Mouse (Mus musculus): ENCODE data around the gene Phlda1. TPM values are rescaled to one million over a fixed set of nuclear protein-coding genes. Genes with fewer than 3 reads are reported as not detected.
"Not testable (repeated sequence)": the region's sequence is repeated elsewhere in the genome, so short reads cannot be mapped to it uniquely, and the experiment has no call there.

Phlda1 gene
- total RNA-seq (2014; fragmentation: Nextera tagmentation) (0.26 and 1.9 TPM in 2 replicates), total RNA-seq (2017) (1.1 and 1.2 TPM in 2 replicates)

DNA sequence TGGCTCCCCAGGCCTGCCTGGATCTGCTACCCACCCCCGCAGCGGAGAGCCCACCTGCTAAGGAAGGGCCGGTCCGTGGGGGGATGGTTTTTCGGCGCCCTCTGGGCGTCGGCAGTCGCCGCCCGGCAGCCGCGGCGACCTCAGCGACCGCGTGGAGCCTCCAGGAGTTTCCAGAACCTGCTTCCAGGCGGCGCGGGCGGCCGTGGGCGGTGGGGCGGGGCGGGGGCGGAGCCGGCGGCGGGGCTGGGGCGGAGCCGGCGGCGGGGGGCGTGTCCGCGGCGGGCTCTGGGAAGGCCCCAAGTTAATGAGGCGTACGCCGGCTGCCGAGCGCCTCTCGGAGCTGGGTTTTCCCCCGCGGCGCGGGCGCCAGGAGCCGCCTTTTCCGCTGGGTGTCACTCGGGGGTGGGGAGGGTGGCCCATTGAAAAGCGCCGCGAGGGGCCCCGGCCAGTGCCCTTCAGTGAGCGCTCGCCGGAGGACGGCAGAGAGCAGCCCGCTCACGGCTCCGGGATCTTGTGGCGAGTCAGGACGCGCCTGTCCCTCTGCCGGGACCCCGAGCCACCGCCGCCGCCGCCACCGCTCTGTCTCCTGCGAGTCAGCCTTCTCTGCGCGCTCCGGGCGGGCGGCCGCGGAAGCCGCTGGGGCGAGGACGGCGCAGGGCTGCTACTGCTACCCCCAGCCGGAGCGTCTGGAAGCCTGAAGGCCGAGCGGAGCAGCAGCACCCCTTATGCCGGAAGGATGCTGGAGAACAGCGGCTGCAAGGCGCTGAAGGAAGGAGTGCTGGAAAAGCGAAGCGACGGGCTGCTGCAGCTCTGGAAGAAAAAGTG is at the start of gene Phlda1:
Phlda1 (plus strand) TSS at position 186 of the 825 bp plus-strand sequence.
- peak; percentile 69 for ATAC-seq (replicated peaks; ENCODE audit: poor library complexity, severe bottlenecking)

DNA sequence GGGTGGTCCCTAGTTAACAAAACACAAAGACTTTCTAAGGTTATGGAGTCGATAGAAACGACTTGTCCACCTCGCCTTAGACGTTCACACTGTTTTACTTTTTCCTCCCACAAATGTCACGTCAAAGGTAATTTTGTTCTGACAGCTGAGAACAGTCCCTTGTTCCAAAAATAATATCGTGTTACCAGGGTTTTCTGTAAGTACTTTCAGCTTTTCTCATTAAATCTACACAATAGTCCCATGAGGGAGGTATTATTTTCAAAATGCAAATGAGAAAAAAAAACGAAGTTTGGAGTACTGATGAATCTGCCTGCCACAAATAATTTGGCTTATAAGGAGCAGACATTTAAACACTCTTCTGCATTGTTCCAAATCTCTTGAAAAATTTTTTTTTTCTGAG is 48.0 kb upstream of the Phlda1 start:
- ATAC-seq (replicated peaks; ENCODE audit: poor library complexity, severe bottlenecking) = no peak

DNA sequence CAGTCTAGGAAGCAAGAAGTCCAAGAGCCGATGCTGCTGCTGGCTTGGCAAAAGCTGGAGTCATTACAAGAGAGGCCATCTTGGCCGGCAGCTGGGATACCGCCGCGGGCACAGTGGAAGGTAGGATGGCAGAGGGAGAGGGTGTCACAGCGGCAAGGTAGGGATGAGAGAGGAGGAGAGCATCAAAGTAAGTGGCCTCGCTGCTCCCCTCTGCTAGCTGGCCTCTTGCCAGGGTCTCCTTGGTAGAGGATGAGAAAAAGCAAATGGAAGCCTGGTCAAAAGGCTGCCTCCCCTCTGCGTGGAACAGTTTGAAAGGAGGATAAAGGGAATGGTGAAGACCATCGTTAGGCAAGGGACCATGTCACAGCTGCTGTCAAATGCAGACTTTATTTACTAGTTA is 47.0 kb upstream of the Phlda1 start:
- ATAC-seq (replicated peaks; ENCODE audit: poor library complexity, severe bottlenecking) = no peak

DNA sequence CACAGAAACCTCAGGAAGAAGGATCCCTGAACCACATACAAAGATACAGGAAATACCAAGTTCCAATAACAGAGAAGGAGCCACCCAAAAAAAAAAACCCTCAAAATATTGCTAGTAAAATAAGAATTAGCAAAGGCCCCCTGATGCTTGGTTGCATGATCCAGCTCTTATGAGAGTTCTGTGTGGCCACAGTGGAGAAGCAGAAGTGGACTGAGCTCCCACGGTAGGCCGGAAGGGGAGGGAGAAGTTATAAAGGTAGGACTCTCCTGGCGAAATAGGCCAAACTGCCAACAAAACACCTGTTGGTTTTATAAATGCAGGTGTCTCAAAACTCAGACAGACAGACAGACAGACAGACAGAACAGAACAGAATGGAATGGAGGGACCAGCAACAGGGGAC is 46.2 kb upstream of the Phlda1 start:
- ATAC-seq (replicated peaks; ENCODE audit: poor library complexity, severe bottlenecking) = peak; percentile 58

DNA sequence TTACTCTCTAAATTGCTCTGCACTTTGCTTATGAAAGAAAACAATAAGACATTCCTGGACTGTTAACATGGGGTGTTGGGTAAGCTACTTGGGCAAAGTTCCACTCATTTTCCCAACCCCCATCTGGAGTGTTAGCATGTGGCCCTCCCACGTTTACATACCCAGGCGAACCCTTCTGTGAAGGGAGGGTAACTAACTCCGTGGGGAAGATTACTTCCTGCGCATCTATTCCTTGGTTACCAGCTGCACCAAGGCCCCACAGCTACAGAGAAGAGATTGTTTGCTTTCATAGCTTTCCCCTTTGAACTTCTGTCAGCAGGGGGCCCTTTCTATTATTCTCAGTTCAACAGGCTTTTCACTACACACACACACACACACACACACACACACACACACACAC is 45.7 kb upstream of the Phlda1 start:
- ATAC-seq (replicated peaks; ENCODE audit: poor library complexity, severe bottlenecking) = 0 out of 2 replicates have a peak, but pooled peaks have one; percentile 14

DNA sequence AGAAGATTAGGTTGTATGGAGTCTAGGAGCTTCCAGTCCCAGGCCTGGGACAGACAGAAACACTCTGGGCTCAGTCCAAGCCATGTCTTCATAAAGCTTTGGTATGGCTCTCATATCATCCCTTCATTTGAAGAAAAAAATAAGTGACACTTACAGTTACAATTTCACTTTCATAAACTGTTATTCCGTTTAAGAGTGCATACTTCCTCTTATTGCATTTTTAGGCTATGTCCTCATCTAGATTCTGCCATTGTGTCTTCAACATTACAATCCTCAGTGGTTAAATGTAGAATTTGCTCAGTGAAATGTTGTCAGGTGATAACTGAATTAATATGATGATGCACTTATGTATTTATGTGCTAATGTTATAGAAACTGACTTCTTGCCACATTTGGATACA is 41.3 kb upstream of the Phlda1 start:
- ATAC-seq (replicated peaks; ENCODE audit: poor library complexity, severe bottlenecking) = peak; percentile 90

DNA sequence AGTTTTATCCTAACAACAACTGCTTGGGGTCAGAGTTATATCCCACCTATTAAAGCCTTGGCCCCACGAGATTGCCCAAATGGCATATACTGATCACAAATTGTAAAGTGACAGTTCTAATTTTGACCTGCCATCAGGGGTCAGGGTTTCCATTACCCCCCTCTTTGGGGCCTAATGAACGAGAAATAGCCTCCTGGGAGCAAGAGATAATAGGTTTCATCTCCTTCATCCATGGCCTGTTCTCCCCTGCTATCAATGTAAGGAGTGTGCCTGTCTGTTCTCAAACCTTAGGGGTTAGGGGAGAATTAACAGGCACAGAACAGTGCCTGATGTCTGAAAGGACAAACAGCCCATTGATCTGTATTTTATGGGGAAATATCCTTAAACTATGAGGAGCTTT is 40.7 kb upstream of the Phlda1 start:
- no peak for ATAC-seq (replicated peaks; ENCODE audit: poor library complexity, severe bottlenecking)

DNA sequence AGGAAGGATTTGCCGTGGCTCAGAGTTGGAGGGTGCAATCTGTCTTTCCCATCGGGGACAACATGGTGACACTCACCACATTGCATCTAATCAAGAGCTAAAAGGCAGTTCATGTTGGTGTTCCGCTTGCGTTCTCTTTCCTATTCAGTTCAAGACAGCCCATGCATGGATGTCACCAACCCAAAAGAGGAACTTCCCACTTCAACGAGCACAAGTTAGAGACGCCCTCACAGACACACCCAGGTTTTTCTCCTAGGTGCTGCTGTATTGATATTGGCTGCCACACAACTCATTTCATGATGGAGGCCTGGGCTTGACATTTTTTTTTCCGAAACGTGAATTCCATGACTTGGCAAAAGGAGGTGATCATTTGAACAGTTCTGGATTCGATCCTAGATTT is 34.9 kb upstream of the Phlda1 start:
- peak; percentile 64 for ATAC-seq (replicated peaks; ENCODE audit: poor library complexity, severe bottlenecking)

DNA sequence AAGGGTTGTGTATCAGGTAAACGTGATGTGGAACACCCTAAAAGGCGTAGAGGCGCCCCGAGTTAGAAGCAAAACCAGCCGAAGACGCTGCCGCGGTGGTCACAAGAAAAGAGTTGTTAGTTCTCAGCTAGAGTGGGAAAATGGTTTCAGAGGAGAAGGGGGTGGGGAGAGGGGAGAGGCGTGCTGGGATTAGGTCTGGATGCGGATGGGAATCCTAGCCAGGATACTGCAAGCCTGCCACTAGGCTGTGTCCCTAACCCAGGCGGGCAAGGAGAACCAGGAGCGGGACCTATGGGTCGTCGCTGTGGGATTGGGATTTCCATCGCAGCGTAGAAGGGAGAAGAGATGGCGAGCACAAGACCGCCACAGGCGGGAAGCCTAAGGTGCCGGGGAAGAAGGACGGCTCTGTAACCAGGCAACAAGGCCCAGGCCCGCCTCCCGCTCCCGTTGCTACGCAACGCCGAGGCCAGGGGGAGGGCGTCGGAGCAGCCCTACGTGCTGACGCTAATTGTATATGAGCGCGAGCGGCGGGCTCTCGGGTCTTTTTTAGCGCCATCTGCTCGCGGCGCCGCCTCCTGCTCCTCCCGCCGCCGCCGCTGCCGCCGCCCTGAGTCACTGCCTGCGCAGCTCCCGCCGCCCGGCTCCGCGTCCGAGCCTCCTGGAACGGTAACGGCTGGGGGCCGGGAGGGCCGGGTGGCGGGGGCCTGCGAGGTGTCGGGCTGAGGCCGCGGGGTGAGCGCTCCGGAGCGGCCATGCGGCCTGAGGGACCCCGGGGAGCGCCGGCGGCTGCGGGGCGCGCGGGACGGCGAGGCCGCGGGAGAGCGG is 33.2 kb upstream of the Phlda1 start, which contains the start of gene Nap1l1:
Nap1l1 (plus strand) TSS at position 538 of the 825 bp plus-strand sequence.
- peak; percentile 92 for ATAC-seq (replicated peaks; ENCODE audit: poor library complexity, severe bottlenecking)

DNA sequence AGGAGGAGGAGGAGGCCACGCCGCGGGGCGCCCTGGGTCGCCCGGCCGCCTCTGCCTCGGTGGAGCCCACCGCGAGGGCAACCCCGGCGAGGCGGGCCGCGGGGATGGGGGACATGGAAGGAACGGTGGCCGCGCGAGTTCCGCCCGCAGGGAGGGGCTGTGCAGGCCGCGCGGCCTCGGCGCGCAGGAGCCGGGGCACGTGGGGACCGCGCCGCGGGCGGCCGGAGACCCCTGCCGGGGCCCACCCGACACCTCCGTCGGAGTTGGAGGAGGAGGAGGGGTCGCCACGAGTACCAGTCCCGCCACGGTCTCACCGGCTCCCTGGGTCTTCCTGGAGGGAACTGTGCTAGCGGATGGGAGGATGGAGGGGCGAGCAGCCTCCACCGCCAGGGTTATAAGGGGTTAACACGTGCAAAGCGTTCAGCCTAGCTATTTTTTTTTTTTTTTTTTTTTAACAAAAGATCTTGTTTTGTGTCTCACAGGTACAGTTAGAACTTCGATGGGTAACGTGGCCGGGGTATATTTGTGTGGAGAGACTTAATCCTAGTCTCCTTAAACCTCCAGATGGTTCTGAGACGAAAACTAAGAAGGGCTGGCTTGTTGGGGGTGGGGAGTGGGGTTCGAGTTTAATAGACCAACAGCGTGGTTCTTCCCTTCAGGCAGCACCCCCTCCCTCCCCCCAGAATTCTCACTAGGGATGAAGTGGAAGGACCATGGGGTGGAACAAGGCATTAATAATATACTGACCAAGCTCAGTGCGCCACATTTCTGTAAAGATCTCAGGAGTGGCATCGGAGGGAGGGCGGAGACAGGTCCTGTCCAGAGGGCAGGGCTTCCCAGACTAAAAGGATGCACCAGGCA is 32.3 kb upstream of the Phlda1 start:
- peak; percentile 21 for ATAC-seq (replicated peaks; ENCODE audit: poor library complexity, severe bottlenecking)

DNA sequence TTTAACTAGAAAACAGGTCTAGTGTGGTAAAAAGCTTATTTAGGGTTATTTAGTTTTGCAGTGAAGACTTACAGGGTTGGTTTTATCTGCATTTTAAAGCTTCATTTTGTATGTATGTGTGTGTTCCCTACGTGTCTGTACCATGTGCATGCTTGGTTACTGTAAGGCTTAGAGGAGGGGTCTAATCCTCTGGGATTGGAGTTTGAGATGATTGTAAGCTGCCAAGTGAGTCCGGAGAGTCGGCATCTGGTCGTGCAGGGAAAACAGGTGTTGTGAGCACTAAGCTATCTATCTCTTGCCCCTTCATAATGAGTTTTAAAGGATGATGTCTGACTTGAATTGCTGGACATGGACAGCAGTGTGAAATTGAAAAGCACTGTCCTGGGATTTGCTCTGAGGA is 29.8 kb upstream of the Phlda1 start:
- ATAC-seq (replicated peaks; ENCODE audit: poor library complexity, severe bottlenecking) = no peak

DNA sequence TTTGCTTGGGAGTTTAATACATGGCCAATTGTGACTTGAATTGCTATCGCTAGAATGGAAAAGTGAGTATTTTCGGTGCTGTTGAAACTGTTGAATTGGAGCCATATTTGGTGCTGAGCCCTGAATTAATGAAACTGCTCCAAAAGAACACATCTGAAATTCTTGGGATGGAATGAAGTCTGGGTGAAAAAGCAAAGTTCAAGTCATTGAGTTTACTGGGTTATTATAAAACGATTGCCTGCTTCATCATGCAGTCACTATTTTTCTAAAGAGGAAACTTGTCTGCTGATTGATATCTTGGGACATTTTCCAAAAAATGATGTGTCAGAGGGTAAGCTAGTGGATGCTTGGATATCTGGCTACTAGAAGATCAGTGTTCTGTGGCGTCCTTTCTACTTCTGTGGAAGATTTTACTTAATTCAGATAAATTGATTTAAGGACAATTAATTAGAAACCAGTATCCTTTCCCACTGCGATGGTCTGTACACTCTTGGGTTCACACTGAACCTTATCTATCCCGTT is 29.0 kb upstream of the Phlda1 start:
- ATAC-seq (replicated peaks; ENCODE audit: poor library complexity, severe bottlenecking) = no peak

DNA sequence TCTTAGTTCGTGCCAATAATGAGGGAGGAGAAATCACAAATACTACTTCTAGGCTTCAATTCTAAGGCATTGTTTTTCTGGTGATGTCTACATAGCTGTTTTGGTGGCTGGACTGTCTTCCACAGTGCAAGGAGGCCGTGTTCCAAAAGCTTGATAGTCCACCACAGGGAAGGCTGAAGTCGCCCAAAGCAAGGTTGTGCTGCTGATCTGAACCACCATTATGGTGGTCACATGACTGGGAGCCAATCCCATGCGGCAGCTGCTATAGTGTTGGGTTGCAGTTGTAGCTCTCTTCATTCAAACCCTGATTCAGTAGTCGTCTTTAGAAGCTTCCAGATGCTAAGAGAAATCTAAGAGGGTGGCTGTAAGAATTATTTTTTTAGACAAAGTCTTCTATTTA is 26.5 kb upstream of the Phlda1 start:
- no peak for ATAC-seq (replicated peaks; ENCODE audit: poor library complexity, severe bottlenecking)

DNA sequence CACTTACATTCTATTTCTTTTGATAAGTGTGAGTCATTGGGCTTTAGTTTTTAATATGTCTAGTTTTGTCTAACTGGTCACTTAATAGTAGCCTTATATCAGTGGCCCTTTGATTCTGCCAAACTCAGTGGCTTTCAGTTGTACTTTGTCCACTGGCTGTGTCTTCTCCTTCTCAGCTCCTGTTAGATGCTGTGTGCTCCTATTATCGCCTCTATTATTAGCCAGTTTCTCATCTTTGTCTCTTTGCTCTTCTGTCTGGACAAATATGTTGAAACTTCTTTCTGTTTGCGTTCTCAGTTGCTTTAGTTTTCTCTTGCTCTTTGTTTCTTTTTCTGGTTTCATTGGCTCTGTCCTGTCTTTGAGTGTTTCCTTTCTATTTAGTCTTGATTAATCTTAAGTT is 23.4 kb upstream of the Phlda1 start:
- ATAC-seq (replicated peaks; ENCODE audit: poor library complexity, severe bottlenecking) = no peak

DNA sequence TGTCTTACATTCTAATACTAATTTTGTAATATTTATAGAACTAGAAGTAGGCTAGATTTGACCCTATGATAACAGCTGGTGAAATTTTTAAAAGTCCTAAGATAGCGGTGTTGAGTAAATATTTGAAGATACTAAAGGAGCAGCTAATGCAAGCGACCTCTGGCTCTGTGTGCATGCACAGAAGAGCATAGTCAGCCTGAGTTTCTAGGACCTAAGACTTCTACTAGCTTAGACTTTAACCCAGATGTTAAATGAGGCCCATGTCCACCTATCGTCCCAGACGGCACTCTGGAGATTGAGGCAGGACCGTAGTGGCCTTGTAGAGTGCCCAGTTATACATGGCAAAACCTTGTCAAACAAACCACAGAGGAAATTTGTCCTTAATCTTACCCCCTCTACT is 22.0 kb upstream of the Phlda1 start:
- no peak for ATAC-seq (replicated peaks; ENCODE audit: poor library complexity, severe bottlenecking)

DNA sequence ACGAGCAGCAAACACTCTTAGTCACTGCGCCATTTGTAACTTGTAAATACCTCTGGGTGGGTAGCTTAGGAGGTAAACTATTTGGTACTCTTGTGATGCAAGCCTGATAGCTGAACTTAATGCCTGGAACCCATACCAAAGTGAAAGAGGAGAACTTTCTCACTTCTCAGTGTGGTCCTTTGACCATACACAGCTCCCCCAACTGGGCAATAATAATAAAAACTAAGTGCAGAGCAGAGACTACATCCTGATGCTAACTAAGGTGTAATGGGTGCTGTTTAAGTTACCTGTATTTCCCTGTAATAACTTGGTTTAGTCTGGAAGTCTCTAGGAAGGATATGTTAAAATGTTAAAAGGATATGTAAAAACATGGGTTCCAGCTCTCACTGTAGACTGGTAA is 17.3 kb upstream of the Phlda1 start:
- ATAC-seq (replicated peaks; ENCODE audit: poor library complexity, severe bottlenecking) = no peak; the same call in 1 of the 2 replicates

DNA sequence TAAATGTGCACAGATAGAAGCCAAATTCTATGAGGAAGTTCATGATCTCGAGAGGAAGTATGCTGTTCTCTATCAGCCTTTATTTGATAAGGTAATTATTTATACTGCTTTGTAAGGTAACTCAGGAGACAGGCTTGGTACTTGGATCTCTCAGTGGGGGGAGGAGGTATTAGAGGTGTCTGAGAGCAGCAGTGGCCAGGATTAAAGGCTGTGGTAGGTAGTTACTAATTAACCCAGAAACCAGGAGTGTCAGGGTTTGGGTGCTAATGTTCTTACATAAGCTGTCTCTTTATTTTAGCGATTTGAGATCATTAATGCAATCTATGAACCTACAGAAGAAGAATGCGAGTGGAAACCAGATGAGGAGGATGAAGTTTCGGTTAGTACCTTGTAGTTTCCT is 16.0 kb upstream of the Phlda1 start:
- not testable (repeated sequence) for ATAC-seq (replicated peaks; ENCODE audit: poor library complexity, severe bottlenecking)

DNA sequence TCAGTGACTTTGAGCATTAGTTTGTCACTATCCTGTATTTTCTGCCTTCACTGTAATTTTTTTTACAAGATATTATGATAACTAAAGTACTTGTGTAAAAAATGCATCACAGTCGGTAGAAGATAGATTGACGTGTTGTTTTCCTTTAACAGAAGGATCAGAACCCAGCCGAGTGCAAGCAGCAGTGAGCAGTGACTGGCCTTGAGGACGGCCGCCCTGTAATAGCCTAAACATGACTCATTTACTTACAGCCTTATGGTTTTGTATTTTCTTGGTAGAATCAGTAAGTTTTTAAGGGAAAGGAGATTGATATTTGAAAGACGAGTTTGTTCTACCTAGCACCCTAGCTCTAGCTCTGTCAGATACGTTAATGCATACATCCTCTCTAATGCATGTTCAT is 10.2 kb upstream of the Phlda1 start:
- no peak for ATAC-seq (replicated peaks; ENCODE audit: poor library complexity, severe bottlenecking)

DNA sequence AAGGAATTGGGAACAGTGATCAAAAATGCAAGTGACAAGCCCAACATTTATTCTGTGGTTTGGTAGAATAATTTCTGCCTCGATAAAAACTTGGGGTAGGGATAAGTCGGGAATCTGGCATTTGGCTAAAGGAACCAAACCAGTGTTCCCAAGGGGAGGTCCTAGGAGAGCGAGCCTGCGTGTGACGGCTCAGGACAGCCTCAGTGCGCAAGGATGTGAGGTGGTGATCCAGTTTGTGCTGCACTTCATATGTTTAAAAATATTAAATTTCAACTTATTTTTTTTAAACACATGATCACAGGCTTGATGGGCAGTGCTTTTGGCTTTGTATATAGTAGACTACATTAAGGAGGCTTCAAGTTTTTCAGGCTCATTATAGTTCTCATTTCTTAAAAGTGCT is 6.2 kb upstream of the Phlda1 start:
- ATAC-seq (replicated peaks; ENCODE audit: poor library complexity, severe bottlenecking) = no peak

DNA sequence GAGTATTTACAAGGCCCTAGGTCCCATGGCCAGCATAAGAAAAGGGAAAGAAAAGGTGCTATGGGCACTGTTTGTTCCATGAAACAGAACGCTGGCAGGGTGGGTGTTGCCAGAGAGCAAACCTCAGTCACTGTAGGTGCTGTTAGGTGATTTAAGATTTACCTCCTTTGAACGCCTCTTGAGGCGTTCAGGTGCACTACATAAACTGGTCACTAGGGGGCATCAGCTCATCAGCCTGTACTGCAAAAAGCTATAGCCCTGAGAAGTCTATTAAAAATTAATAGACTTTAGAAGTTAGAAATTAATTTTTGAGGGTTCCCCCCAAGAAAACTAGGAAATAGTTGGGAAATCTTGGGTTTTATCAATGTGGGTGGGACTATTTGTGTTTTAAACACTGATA is 3.0 kb upstream of the Phlda1 start:
- ATAC-seq (replicated peaks; ENCODE audit: poor library complexity, severe bottlenecking) = peak; percentile 25; the same call in 1 of the 2 replicates

Measured in granulocyte monocyte progenitor cell, adult 5-6 weeks (primary cell).